Mouse (Mus musculus): ENCODE results near the gene Thbs1.

- TF ChIP-seq CTCF (IDR thresholded peaks at IDR 0.05; ENCODE audit: control insufficient read depth, insufficient read depth, insufficient read length), result no peak
- no peak for TF ChIP-seq MYOD1 (IDR thresholded peaks at IDR 0.05; ENCODE audit: control insufficient read depth, insufficient read length, low read depth)
Measured at GRCm38 (mm10) chr2:118122291-118122690, 10.6 kb downstream of the Thbs1 start.

Measured in C2C12 (cell line).